Mouse (Mus musculus) kidney, postnatal 10 days (tissue): ENCODE data around the gene Stxbp5.

ENCODE experiments used
- DNase-seq: peaks from one replicate; pipeline ENCODE4 v3.0.0; 2021; ENCODE audit warnings: mixed read lengths

Gene Stxbp5

DNA sequence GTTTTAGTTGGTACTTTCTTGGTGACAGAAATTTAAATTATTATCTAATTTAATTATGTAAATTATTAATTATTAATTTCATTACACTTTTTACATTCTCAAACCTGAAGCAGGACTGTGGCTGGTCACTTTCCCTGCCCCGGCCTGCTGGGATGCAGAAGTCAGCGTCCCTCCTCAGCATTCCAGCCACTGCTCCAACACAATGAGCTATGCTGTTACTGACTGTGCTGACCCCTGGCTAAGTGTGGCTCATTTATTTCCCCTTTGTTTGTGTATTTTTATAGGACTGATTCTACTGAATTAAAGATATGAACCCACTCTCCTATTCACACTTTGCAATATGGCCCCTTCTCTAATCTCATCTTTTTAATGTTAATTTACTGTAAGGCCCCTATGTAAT lies 43.0 kb downstream of the Stxbp5 start:
- DNase-seq, result no peak

DNA sequence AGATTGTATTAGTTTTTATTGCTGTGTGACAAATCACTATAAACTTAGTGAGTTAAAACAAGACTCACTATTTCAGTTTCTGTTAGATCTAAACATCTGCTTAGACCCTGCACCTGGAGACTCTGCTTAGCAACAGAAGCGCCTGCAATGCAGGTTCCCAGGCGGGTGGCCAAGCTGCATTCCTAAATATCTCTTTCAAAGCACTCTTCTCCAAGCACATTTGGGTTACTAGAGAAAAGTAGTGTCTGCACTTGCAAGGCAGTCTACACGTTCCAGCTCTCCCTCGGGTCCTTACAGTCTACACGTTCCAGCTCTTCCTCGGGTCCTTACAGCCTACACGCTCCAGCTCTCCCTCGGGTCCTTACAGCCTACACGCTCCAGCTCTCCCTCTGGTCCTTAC lies 44.1 kb downstream of the Stxbp5 start:
- no peak for DNase-seq

DNA sequence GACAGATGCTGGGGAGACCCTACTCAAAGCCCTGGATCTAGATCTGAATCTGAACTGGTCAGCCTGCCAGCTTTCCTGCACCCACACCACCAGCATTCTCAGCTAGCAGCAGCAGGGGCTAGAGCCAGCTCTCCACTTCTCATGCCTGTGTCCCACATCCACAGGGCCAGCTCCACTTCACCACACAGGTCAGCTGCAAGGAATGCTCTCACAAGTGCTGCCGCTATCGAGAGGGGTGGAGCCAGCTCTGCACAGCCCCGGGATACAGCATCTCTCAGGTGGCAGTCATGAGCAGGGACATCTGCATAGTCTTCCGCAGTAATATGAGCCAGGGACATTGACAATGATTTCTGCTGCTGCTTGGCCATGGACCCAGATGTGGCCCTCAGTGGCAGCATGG lies 54.5 kb downstream of the Stxbp5 start:
- no peak for DNase-seq

DNA sequence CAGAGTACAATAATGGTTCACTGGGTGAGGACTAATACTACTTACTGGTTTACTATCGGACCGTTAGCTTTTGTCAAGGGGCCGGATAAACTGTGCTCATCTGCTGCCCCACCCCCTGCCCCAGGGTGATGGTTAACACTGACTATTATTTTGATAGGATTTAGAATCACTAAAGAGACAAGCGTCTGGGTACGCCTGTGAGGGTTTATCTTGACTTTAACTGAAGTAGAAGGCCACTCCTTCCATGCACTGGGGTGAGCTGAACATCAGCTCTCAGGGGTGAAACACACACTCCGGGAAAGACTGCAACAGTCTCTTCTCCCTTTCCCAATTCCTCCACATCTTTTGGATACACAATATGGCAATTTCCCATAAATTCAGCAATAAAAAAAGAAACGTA lies 61.5 kb downstream of the Stxbp5 start:
- no peak for DNase-seq

DNA sequence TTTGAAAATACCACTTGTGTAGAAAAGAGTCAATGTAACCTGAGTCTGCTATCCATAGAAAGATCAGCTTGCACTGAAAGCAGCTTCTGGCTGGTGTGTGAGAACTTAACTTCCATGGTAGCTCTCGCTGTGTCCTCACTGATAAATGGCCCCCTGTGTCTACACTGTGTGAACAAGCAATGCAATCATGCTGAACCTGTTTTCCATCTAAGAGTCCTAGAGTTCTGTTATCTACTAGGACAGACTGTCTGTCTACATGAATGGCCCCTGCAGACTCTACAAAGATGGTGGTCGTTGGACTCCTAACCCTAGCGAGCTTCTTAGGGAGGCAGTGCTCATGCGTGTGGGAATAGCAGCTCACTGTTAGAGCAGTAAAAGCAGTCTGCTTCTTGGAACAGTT lies 65.9 kb downstream of the Stxbp5 start:
- no peak for DNase-seq

DNA sequence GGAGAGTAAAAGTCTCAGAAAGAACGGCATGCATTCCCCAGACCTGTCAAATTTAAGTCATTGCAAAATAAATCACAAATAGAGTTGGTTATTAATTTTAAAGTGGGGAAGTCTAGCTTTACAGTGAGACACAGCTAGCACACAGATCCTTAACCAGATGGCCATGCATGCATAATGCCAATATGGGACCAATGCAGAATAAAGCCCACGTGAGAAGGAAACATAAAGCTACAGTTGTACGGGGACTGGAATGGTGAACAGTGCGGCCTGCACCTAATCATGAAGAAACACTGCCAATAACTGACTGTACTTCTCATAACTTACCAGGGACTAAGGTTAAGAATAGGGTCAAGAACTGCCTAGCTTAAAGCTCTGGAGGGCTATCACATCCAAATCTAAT lies 67.9 kb downstream of the Stxbp5 start:
- no peak for DNase-seq

DNA sequence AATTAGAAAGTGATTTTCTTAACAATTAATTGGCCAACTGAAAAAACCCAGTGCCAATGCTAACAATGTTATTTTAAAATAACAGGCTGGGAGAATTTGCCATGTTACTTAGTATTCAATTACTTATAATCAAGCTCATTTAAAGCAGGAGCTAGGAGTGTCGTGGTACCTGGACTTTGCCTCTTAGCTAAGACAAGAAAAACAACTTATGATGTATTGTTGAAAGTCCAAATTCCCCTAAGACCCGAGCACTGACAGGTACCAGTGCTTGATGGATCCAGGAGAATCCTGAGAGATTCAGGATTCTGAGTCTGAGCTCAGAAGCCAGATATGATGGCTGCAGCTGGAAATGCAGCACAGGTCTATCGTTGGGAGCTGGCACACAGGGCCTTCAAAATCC lies 71.1 kb downstream of the Stxbp5 start:
- no peak for DNase-seq

DNA sequence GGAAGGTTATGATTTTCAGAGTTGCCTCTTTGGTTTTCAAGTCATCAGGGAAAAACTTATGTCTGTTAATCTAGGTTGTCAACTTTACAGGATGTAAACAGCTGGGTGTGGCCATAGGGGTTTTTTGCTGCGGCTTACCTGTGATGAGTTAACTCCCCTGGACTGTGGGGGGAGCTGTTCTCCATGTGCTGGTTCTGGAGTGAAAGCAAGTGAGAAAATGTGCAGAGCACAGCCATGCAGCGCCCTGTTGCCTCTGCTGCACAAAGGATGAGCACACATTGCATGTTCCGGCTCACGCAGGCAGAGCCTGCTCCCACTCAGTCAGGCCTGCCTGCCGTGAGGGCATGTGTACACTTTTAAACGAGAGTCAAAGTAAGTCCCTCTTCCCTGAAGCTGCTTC lies 79.6 kb downstream of the Stxbp5 start:
- peak; percentile 22 for DNase-seq

DNA sequence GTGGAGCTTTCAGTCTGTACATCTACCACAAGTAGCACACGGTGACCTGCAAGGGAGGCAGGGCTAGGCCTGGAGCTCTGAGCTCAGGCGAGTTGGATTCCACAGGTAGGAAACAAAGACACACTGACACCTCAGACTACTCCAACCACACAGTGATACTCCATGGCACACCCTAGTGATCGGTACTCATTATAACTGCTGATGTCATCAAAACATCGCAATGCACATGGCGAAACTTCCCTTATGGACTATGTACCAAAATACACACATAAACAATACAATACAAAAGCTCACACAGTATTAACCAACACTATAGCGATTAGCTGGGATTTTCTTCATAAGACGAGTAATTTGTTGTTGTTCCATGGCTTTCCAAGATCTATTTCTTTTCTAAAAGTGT lies 82.3 kb downstream of the Stxbp5 start:
- DNase-seq, result no peak

DNA sequence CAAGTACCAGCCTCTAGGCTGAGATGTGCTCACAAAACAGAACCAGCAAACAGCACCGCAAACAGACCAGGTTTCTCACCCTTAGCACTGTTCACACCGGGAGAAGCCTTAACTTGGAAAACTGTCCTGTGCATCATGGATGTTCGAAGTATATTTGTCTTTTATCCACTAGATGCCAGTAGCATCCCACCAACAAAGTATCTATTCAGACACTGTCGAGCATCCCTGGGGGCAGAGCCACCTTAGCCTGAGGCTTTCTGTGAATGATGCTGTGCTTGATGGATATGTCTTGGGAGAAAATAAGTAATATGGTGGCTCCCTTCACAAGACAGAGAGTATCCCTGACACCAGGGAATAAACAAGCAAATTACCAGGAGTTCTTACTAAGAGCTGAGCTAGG lies 87.0 kb downstream of the Stxbp5 start:
- peak; percentile 10 for DNase-seq

DNA sequence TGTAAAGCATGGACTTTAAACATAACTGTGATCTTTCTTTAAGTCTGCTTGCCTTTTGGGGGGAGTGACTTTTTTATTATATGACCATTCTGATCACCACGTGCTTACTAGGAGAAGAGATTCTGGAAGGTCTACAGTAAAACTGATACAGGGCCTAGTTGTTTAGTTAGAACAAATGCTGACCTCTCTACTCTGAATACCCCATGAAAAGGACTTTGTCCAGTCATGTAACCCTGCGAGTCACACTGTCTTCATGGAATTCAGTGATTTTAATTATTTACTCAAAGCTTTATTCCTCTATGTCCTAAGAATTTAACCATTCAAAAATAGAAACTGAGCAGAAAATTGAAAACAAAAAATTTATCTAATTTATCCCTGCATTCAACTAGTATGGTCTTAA lies 93.3 kb downstream of the Stxbp5 start:
- DNase-seq, result no peak

DNA sequence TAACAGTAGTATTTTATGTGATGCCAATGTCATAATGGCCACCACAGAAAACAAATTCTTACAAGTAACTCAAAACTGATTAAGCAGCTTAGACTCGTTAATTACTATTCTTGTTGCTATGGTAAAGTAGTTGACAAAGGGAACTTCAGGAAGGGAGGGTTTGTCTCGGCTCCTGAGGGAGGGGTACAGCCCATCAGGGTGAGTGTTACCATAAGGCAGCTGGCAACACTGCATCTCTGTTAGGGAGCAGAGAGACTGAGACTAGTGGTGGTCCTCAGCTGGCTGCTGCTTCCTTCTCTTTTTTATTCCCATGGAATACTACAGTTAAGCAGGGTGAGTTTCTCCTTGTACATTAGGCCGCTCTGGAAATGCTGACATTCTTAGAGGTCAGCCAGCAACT lies 95.5 kb downstream of the Stxbp5 start:
- DNase-seq, result no peak

DNA sequence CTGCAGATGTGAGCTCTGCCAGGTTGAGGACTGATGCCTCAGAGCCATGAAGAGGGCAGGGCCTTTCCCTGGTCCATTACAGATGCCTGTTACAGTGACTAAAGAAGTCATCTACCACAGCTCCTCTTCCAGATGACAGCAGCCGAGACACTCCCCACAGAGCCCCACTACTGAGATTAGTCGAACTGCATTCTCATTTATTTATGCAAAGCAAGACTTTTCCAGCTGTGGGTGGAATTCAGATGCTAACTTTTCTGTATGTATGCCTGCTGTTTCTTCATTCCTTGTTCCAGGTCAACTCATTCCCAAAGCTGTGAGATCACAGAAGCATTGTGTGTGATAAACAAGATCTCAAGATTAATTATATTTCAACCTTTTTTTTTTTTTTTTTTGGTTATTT lies 97.8 kb downstream of the Stxbp5 start:
- no peak for DNase-seq

DNA sequence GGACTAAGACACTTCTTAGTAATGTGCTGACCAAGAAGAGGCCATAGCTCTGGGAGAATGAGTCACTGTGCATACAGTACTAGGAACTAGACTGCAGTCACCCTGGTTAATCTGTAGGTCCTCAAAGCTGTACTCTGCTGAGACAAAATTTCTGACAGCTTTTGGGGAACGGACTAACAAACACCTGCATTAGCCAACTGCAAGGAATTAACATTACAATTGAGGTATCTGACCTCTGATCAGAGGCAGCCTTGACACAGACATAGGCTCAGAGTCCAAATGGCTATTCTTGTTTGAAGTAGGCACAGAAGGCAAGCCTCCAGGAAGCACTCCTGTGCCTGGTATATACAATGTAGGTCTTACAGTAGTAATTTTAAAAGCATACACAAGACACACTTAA lies 99.3 kb downstream of the Stxbp5 start:
- DNase-seq, result no peak

DNA sequence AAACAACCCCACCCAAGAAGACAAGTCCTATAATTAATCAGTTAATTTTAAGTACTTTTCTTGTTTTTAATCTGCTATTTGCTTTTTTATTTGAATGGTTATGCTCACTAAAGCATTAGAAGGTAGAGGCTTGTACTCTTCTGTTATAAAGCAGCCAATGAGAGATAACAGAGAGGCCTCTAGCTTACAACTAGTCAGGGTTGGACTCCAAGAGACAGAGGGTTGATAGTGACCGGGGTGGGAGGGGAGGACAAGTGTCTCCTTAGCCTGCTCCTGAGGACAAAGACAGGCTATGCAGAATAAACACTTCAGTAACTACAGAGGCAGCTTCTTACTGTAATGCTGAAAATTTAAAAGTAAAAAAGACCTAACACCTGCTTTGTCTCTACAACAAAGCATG lies 101.8 kb downstream of the Stxbp5 start:
- no peak for DNase-seq

DNA sequence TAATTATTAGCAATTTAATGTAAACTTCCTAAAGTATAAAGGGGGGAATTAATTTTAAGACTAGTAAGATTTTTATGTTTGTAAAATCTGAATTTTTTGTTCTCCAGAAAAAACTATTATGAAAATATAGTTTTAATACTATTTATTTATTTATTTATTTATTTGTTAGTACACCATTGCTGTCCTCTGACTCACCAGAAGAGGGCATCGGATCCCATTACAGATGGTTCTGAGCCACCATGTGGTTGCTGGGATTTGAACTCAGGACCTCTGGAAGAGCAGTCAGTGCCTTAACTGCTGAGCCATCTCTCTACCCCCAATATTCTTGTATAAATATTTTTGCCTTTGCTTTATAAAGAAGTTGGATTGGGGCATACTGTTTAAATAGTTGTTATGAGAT lies 104.5 kb downstream of the Stxbp5 start:
- no peak for DNase-seq

DNA sequence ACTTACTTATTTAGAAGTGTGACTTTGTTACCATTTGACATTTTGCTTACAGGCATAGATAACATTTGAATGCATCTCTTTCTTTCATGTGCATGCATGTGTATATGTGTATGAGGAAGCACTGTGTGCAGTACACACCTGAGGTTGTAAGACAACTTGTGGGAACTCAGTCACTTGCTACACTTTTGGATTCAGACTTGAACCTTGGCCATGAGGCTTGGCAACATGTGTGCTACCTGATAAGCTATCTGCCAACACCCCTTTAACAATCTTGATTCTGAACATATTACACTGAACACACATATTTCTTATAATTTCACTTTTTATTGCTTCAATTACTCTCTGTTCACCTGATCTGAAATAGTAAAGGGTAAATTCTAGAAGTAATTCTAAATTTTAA lies 106.5 kb downstream of the Stxbp5 start:
- DNase-seq, result no peak

DNA sequence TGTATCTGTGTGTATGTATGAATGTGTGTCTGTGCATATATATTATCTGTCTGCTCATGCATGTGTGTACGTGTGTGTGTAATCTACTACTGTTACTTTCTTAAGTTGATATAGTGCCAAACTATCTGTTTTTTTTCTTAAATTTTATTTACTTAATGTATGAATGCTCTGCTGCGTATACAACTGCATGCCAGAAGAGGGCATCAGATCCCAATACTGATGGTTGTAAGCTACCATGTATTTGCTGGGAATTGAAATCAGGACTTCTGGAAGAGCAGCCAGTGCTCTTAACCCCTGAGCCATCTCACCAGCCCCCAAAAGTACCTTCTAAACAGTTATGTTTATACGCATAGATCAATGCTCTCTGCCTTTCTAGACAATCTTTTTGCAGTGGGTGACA lies 109.9 kb downstream of the Stxbp5 start:
- DNase-seq, result no peak

DNA sequence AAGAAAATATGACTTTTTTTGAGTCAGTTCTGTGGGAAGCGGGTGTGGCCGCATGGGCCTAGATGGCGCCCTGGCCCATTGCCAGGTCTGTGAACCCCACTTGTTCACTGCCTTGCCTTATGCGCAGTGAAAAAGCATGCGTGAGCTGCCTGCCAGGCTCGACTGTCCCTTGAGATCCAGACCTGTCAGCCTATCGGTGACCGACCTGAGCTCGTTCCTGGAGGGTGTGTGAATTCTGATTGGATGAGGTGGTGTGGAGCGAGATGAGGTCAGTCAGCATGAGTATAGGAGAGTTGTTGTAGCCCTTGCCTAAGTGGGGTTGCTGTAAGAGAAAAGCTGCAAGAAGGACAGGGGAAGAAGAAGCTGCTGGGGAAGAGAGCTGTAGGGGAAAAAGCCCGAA lies 114.4 kb downstream of the Stxbp5 start:
- DNase-seq, result no peak

DNA sequence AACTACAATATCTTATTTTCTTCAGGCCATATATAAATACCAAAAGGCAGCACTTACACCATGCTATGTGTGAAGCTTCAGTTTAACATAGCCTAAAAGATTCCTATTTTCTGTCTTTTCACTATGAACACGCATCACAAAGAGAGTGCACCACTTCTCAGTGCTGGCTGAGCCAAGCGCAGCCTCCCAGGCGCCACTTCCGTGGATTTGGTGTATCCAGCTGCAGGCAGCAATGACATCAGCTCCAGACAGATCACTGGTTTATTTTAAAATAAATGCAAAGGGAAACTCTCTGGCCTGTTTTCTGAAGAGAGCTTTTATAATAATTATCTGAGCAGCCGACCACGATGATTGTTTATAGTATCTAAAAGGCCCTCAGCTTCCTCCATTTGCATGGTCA lies 115.2 kb downstream of the Stxbp5 start:
- no peak for DNase-seq

DNA sequence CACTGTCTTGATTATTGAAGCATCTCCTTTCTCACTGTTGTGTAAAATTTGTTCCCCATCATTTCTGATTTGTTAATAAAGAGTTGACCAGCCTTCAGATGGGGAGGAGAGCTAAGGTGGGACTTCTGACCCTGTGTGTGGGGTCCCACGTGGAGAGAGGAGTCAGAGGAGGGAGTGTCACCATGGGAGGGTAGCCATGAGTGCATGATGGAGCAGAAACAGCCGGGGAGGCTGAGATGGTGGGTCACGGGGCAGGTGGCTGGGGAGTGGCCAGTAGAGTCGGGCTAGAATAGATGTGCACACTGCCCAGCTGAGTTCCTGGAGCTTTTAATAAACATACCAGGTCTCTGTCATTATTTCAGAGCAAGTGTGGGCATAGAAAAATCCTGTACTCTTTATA lies 121.0 kb downstream of the Stxbp5 start:
- DNase-seq, result no peak

DNA sequence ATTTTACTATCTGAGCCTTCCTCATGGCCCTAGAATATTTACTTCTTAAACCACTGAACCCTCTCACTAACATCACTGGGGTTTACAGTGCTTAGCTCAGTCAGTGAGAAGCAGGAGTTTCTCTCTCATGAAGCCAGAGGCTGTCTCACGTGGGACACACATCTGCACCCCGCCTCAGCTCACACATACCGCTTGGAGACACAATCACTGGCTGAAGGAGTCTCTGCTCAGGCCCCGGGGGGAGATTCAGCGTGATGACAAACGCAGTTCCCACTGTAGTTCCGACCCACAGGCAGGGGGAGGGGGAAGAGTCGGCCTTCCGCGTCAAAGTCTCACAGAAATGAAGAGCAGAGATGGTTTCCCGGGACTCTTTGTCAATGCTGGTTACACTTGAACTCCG lies 130.6 kb downstream of the Stxbp5 start:
- no peak for DNase-seq

DNA sequence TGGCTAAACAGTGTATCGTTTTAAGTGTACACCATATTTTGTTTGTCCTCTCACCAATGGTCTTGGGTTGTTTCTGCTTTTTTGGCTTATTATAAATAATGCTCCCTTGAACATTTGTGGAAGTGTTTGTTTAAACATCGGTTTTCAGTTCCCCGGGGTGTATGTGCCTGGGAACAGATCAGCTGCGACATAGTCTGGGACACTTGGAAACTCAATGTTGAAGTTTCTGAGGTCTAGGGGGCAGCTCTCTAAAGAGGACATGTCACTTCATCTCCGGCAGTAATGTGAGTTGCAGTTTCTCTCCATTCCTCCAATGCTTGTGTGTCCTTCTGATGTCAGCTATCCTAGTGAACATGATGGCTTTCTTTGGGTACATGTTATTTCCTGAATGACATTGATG lies 137.0 kb downstream of the Stxbp5 start:
- DNase-seq, result no peak

DNA sequence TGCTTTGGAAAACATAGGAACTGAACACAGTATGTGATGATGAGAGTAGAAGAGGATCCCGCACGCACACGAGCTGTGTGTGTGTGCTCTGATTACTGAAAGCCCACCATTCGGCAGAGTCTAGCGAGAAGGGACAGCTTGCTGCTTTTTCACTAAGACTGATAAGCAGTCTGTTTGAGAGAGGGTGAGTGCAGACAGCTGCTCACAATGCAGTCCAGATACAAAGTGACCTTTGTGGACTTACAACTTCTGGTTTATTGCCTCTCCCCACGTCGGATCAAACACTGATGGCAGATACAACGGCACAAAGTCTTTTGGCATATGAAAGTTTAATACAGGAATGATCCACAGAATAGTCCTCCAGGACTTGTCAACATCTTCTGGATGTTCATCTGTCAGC lies 140.6 kb downstream of the Stxbp5 start:
- no peak for DNase-seq

DNA sequence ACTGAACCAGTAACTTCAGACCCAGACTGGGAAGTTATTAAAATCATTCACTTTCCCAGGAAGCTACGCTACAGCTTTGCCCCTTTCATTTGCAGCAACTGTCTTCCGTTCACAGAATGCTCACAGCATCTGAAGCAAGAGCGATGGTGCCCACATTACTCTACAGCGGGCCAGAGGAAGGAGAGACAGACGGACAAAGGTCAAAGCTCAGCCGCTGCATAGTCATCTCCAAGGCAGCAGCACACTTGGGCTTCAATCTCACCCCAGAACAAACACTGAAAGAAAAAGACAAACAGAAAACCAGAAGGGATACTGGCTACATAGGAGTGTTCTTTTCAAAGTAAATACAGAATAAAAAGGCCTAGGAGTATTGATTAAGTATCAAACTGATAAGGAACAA lies 144.3 kb downstream of the Stxbp5 start:
- no peak for DNase-seq

DNA sequence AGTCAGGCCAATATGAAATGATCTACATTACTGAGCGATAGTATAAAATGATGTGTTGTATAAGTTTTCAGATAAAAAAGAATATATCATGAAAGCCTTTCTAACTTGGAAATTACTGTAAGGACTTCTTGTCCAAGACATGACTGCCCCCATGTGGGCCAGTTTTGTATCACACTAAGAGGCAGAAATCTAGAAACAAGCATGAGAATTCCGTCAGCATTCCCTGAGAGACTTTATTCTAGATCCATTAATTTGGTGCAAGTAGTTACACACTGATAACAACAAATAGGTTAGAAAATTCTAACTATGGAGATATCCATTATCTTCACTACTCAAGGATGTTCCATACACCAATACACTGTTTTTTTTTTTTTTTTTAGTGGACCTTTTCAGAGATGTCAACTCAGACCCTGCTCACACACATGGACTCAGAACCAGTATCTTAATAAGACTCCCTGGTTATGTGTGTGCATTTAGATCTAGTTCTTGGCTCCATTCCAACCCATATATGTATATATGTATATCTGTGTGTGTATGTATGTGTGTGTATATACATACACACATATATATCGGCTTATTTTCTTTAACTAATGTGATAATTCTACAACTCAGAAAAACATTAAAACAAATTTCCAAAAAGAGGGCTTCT lies 145.9 kb downstream of the Stxbp5 start:
- DNase-seq, result peak; percentile 87
